Mouse (Mus musculus) liver (tissue): ENCODE results near the gene Dtnbp1.
A peak's percentile ranks its signal among the peaks of the same experiment; 100 is the strongest.

Experiments used
- DNase-seq: peaks from one replicate; pipeline ENCODE4 v3.0.0-alpha.2; 2020; ENCODE audit warnings: mixed read lengths

The Dtnbp1 gene

DNA sequence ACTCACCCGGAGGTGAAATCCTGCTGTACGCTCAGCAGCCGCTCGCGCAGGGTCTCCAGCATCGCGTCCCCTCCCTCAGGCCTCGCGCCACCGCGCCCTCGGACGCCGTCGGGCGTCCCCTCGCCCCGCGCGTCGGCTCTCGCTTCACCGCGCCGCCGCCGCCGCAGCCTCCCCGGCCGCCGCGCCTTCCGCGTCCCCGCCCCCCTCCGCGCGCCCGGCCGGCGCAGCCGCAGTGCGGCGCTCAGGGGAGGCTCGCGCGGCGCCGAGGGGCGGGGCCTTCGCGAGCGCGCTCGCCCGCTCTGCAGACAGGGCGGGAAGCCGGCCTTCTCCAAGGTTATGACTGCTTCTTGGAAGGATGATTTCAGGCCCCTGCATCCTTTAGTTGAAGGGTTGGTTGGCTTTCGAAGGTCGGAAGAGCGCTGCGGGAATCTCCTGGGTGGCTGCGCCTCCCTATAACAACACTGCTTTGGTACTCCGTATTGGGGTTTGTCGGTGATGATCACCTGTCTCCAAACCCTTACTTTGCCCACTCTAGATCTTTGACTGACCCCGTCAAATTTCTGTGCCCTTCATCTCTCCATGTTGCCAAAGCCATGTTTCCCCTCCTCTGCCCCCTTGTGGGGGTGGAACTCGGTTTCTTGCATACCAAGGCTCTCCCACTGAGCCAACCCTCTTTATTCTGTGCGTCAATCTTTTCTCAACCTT is at the start of gene Dtnbp1:
Gene Dtnbp1, minus strand, starts transcription at position 237 of the 705 bp plus-strand sequence.
- DNase-seq: peak; percentile 84

DNA sequence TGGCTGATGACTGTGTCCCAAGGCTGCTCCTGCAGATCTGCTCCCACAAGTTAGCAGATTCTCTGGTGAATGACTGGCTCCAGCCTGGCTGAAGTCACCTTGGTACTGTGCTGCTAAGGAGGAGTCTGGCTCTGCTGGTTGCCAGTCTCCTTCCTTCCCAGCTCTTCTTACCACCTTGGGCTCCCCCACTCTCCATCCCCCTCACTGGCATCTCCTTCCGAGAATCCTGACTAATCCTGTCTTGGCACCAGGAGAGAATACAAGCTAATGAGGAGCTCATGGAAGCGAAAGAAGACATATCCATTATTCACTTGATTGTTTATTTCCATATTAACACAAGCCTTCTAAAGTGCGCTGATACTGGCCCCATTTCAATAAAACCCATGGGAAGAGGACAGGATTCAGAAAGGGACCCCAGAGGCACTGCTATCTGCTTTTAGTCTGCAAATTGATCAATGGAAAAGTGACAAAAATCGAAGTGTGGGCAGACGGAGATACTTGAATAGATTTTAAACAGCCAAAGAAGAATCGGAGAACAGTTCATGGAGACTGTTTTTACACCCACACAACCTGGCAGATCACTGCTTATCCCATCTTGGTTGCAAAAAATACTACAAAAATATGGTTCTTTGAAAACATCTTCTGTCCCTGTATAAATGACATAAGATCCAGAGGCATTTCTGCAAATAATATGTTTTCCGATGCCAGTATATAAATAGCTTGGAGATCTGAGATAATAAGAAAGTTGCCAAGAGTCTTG is 47.5 kb upstream of the Dtnbp1 start:
- no peak for DNase-seq

DNA sequence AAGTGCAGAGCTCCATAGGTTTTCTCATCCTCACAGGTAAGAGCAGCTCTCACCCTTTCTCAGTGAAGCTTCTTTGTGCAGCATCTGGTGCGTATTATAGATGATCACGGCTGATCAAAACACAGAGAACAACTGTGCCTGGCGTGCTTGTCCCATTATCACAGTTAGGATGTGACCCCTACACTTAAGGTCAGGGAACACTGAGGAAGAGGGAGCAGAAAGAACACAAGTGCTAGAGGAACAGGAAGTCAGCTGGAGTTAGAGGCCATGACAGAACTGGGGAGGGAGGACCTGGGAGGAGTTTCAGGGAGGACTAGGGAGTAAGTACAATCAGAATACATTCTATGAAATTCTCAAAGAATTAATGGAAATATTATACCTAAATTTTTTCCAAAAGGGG is 41.5 kb upstream of the Dtnbp1 start:
- DNase-seq: no peak

DNA sequence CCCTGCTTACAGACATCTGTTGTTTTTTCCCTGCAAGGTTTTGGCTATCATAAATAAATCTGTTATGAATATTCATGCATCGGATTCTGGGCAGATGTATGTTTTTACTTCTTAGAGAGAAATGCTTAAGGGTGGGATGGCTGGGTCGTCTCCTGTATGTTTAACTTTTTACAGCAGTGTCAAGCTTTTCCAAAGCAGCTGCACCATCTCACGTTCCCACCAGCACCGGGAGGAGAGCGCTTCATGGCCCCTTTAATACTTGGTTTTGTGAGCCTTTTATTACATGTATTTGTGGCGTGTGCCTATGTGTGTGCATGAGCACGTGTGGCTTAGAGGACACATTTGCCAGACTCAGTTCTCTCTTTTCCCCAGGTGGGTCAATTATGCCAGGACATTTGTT is 38.8 kb upstream of the Dtnbp1 start:
- DNase-seq: no peak

DNA sequence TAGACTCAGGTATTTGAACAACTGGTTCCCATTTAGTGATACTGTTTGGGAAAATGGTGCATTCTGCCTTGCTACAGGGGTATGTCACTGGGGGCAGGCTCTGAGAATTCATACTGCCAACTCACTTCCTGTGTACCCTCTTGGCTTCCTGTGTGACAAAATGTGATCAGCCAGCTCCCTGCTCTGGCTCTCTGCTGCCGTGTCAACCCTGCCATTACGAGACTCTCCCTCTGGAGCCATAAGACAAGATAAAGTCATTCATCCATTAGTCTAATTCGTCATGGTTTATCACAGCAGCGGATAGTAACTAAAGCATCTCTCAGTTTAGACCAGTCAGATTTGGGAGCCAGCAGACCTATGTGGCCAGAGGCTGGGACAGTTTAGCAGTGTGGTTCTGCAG is 38.2 kb upstream of the Dtnbp1 start:
- no peak for DNase-seq

DNA sequence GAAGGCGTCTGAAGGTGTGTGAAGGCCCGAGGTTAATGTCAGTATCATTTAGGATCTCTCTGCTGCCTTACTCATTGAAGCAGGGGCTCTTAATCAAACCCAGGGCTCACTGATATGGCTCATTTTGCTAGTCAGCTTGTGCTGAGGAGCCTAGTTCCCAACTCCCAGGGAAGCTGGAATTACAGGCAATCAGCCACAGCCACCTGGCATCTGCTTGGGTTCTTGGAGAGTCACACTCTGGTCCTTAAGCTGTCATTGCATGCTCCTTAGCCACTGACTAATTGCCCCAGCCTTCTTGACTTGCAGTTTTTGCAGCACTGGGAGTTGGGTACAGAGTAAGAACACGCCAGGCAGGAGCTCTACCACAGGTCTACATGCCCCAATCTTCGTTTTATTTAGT is 34.5 kb upstream of the Dtnbp1 start:
- DNase-seq: no peak

DNA sequence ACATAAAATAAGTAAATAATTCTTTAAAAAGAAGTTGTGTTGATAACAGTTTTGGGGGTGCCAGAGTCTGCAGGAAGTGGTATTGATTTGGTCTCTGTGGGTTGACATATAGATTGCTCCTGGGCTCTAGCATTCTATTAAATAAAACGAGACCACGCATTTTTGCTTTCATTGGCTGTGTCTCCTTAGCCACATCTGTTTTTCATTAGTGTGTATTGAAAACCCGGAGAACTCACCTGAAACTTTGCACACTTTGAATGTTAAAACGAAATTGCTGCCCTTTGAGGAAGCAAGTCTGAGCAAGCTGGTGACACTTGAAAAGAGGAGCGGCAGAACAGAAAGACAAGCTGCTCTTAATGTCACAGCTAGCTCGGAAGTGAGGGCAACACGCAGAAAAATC is 32.8 kb upstream of the Dtnbp1 start:
- no peak for DNase-seq

DNA sequence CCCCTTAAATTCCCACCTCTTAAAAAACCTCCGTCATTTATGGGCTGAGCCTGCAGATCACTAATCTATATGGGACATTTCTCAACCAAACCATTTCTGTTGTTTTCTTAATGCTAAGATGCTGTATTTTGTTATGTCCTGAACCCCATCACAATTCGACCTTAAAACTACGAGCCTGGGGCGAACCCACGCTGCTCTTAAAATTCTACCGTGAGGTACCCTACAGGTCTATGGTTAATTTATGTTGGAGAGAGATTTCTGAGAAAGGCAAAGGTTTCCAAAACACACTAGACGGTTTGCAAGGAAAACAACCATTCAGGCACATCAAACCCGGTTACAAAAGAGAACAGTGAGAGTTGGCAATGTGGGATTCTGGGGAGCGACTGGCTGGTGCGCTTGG is 31.4 kb upstream of the Dtnbp1 start:
- DNase-seq: no peak

DNA sequence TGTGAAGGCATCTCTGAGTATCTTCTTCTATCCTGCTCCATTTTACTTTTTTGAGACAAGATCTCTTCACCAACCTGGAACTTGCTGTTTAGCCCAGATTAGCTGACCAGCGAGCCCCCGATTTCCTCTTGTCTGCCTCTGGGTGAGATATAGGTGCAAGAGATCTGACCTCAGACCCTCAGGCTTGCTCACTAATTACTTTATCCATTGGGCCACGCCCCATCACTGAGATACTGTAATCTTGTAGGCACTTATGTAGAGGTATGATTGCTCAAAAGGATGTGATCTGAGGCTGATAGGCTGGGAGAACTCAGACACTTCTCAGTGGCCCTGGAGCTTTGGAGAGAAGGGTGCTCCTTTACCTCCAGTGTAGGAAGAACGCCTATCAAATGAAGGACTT is 30.5 kb upstream of the Dtnbp1 start:
- peak; percentile 8 for DNase-seq

DNA sequence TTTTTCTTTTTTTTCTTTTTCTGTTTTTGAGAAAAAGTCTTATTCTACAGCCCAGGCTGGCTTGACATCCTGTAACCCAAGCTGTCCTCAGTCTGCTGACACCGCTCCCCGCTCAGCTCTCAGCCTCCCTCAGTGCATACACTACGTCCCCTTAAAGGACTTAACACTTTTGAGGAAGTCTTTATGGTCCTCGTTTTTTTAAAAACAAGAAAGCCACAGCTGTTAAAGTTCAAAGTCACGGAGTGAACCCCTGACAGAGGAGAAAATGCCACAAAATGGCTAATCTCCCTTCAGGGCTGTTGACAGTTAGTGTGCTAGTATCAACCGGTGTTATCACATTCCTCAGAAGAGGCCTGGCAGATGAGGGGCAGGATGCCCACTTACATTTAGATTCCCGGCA is 29.8 kb upstream of the Dtnbp1 start:
- no peak for DNase-seq

DNA sequence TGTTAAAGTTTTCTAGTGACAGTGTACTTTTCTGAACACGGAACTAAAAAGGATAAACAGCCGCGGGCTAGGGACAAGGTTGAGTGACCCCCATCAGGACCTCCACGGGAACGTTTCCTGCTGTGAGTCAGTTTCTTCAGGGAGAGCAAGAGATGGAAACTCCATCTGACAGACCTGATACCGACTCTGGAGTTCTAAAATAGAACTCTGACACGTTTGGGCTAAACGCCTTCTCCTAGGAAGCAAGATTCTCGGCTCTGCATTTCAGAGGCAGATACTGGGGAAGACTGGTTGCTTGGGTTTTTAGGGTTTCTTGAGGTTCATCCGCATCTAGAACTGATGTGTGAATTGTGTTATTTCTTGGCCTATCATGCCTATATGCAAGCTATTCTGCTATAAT is 29.4 kb upstream of the Dtnbp1 start:
- DNase-seq: no peak

DNA sequence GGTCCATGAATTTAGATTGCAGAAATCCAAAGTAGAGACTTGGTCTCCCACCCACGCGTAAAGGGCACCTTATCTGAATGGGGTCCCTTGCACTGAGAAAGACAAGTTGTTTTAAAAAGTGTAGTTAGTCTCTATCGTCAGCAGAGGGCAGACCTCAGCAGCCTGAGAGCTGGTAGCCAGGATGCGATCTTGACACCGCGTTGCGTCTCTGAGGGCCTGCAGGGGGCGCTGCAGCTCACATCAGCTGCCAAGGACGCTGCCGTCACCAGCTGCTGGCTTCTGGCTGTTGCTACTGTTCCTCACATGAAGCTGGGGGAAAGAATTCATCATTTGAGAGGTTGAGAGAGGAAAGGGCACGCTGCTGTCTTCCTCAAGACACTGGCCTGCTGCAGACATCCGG is 28.9 kb upstream of the Dtnbp1 start:
- DNase-seq: peak; percentile 83

DNA sequence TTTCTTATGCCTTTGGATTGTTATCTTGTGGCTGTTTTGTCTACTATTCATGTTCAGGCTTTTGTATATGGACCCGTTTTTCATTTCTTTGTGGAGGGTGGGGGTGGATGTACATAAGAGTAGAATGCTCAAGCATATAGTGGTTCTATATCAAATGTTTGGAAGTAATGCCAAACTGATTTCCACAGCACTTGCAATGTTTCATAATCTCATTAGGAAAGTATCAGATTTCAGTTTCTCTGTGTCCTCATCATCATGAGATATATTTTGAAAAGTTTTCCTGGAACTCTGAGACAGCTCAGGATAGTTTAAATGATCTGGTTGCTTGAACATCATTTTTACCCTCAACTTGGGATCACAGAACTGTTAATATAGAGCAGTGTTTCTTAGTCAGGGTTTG is 27.8 kb upstream of the Dtnbp1 start:
- no peak for DNase-seq

DNA sequence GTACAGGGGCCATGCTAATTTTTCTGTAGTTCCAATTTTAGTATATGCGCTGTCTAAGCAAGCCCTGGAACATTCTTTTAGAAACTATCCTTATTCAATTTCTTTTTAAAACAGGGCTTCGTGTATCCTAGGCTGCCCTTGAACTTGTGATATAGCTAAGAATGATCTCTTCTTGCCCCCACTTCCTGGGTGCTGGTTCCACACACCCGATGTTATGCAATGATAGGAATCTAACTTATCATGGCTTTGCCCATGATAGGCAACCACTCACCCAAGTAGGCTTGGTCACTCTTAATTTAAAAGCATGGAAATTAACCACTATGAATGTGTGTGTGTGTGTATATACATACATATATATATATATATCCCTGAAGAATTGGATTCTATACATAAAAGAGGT is 24.3 kb upstream of the Dtnbp1 start:
- no peak for DNase-seq

DNA sequence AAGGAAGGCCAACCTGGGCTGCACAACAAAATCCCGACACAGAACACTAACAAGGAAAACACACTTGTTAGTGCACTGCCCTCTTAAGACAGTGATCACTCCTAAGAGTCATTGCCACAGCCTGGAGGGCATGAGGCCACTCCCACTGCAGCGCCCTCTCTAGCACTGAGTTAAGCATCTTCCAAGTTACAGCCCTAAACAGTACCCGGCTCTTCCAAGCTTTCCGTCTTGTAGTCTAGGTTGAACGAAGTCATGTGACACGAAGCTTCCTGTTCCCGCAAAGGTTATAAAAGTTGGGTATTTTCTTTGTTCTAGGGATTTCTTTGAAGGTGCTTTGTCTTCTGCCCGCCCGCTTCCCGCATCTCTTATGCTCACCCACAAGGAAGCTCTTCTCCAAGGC is 22.9 kb upstream of the Dtnbp1 start:
- DNase-seq: no peak

DNA sequence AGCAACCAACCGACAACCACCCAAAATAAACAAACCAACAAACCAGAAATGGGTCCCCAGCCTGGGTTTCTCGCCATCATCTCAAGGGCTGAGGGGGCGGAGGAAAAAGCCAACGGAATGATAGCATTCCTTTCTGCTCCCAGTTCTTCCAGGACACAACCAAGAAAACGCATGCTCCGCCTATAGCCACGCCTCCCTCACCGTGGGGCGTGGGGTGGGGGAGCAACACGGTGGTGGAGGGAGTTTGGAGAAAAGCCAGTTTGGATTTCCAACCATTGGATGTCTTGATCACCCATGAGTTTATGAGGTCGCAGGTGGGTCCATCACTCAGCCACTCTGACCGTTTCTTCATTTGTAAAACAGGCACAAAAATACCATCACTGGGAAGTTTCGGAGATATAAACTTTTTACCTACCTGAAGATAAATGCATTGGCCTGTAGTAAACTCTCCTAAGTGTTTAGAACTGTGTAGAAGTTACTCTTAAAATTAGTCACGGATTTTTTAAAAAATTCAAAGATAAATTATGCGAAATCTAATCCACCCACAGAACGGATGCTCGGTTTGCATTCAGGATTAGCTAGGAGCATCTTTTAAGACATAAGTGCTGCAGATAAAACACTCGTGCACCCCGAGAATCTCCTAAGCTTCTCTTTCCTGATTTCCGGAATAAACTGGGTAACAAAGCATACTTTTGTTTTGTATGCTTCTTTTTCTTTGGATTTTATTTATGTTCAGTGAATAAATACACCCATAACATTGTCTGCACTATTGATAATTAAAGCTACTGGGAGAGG is 21.6 kb upstream of the Dtnbp1 start:
- DNase-seq: no peak

DNA sequence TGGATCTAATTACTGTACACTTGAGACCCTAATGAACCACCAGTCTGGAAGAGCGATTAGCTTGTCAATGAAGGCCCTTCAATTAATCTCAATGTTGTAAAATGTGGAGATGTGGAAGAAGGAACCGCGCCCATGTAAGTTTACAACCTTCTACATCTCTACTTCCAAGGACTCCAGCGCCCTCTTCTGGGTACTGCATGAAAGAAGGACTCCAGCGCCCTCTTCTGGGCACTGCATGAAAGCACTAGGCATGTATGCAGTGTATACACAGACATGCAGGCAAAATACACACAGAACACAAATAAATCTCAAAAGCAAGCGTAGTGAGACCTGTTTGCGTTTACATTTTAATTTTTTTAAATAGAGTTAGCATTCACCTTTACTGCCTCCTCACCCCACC is 6.2 kb upstream of the Dtnbp1 start:
- DNase-seq: peak; percentile 65

DNA sequence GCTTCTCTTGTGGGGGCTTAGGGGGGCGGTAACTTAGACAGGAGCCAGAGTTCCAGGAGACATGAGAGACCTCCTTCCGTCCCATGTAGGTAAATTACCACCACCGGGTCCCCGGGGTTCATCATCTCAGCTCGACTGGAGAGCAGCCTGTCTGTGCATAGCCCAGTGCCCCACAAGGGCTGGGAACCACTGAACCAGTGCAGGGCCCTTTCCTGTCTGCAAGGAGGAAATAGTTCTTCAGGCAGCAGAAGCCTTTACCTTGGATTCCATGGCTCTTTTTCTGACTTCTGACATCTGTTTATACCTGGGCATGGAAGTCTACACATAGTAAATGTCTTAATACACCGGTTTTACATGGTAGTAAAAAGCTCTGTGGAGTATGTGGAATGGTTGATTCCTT is 5.8 kb upstream of the Dtnbp1 start:
- no peak for DNase-seq

DNA sequence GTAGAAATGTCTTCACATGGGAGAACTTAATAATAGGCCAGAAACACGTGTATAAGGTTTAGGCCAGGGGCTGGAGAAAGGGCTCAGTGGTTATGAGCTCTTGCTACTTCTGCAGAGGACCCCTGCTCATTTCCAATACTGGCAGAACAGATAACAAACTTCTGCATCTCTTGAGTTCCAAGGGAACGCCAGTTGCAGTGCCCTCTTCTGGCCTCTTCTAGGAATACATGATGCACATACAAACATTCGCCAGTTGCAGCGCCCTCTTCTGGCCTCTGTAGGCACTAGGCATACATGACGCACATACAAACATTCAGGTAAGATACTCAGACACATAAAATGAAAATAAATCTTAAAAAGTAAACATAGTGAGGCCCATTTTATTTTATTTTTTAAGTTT is 4.5 kb upstream of the Dtnbp1 start:
- peak; percentile 57 for DNase-seq

DNA sequence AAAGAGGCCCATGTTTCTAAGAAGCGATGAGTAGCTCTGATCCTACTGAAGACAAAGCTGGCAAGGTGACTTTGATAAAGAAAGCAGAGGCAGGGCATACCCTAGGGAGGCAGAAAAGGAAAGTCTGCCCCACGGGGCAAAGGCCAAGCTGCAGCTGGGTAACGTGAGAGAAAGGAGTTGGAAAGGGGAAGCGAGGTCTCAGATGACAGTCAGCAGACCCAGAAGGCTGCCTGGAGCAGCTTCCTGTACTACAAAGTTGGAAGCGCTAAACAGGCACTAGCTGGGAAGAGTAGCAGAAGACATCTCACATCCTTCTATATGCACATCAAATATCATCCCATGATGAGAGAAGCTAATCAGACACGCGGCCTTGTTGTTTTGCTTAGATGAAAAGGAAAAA is 3.9 kb upstream of the Dtnbp1 start:
- DNase-seq: peak; percentile 25

DNA sequence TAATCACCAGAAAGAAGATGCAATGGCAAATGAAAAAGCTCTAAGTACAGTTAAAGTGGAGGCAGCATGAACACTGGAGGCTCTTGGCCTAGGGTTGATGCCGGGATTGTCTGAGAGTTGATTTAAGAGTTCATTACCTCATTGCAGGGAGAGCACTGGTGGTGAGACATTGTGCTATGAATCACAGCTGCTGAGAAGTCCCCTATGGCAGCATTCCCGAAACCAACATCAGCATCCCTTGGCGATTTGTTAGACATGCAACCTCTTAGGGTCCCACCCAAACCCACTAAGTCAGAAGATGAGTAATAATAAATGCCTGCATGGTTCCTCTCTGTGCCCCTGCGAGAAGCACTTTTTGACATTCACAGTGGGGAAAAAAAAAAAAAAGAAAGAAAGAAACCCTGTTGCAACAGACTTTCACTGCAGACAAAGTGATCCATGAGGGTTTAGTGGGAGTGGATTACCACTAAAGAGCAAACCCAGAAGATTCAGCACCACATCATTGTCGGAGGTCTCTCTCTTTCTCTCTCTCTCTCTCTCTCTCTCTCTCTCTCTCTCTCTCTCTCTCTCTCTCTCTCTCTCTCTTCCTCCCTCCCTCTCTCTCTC is 3.1 kb upstream of the Dtnbp1 start:
- no peak for DNase-seq

DNA sequence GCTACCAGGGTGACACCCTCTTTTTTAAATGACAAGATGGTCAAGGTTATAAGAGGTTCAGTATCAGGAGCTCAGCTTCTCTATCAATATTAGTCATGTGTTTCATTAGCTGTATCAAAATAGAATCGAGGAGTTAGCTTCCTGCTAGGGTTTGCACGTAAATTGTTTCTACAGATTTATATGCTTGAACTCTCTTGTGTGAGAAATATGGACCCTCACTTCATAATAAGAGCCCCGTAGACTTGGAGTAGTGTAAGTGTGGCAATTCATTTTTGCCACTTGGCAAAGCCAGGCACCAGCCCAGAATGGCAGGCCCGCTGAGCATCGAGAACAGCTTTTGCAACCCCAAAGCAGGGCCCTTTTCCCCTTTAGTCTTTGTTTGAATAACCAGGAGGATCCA is 1.1 kb upstream of the Dtnbp1 start:
- no peak for DNase-seq

DNA sequence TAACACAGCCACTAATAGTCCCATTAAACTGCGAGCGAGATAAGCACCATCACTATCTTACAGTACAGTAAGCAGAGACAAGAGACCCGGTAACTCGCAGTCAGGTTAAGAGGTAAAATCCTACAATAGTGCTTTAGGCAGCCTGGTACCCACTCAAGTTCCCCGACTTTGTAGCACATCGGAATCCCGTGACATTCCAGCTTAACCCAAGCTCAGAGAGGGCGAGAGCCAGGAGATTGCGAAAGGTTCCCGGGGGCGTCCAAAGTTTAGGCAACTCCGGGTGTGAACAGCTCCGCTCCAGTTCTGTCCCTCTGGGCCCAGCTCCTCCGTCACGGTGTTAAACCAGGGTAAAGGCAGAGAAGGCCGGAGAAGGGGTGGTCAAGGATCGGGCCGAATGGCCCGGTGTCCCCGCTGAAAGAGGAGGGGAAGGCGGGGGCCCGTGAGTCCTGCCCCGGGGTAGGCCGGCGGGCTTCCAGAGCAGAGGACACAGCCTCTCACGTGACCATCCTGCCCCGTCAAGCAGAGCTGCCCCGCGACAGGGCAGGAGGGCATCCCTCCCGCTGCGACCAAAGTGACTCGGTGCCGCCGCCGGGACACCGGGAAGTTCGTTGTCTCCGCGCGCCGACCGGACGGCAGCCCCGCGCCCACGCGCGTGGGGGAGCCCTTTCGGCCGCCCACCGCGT is 578 bp downstream of the Dtnbp1 start:
- peak; percentile 76 for DNase-seq
